Mouse (Mus musculus): ENCODE measurements around the gene Ephb1.

The Ephb1 gene

GRCm38 (mm10) chr9:102305432-102306100 is 48.9 kb downstream of the Ephb1 start:
- peak; percentile 94 for DNase-seq

GRCm38 (mm10) chr9:102304796-102305195 is 49.7 kb downstream of the Ephb1 start:
- DNase-seq, result no peak

GRCm38 (mm10) chr9:102303882-102304281 is 50.6 kb downstream of the Ephb1 start:
- DNase-seq, result no peak

GRCm38 (mm10) chr9:102300985-102301384 is 53.5 kb downstream of the Ephb1 start:
- DNase-seq, result no peak

- DNase-seq, result no peak
Observed at GRCm38 (mm10) chr9:102298741-102299140, 55.8 kb downstream of the Ephb1 start.

- no peak for DNase-seq
Observed at GRCm38 (mm10) chr9:102297986-102298385, 56.5 kb downstream of the Ephb1 start.

GRCm38 (mm10) chr9:102297176-102297575 is 57.3 kb downstream of the Ephb1 start:
- DNase-seq, result no peak

- DNase-seq, result no peak
Observed at GRCm38 (mm10) chr9:102293605-102294004, 60.9 kb downstream of the Ephb1 start.

GRCm38 (mm10) chr9:102291230-102291629 is 63.3 kb downstream of the Ephb1 start:
- DNase-seq, result no peak

GRCm38 (mm10) chr9:102288356-102288755 is 66.1 kb downstream of the Ephb1 start:
- DNase-seq, result no peak

GRCm38 (mm10) chr9:102275931-102276330 is 78.6 kb downstream of the Ephb1 start:
- DNase-seq, result peak; percentile 92

GRCm38 (mm10) chr9:102274016-102274415 is 80.5 kb downstream of the Ephb1 start:
- DNase-seq, result peak; percentile 91

GRCm38 (mm10) chr9:102273469-102273808 is 81.1 kb downstream of the Ephb1 start:
- DNase-seq, result no peak

- no peak for DNase-seq
Observed at GRCm38 (mm10) chr9:102272731-102273468, 81.6 kb downstream of the Ephb1 start.

- DNase-seq, result no peak
Observed at GRCm38 (mm10) chr9:102270496-102270895, 84.0 kb downstream of the Ephb1 start.

- DNase-seq, result peak; percentile 93
Observed at GRCm38 (mm10) chr9:102267311-102268027, 87.0 kb downstream of the Ephb1 start.

- no peak for DNase-seq
Observed at GRCm38 (mm10) chr9:102263760-102264159, 90.7 kb downstream of the Ephb1 start.

GRCm38 (mm10) chr9:102262100-102262501 is 92.4 kb downstream of the Ephb1 start:
- DNase-seq, result peak; percentile 94

- DNase-seq, result no peak
Observed at GRCm38 (mm10) chr9:102261511-102261910, 93.0 kb downstream of the Ephb1 start.

GRCm38 (mm10) chr9:102256407-102256806 is 98.1 kb downstream of the Ephb1 start:
- DNase-seq, result no peak

- DNase-seq, result no peak
Observed at GRCm38 (mm10) chr9:102255803-102256202, 98.7 kb downstream of the Ephb1 start.

- no peak for DNase-seq
Observed at GRCm38 (mm10) chr9:102249124-102249816, 105.2 kb downstream of the Ephb1 start.

- DNase-seq, result no peak
Observed at GRCm38 (mm10) chr9:102245551-102245950, 108.9 kb downstream of the Ephb1 start.

Measured in heart, adult 11 months (tissue).